Mouse (Mus musculus) urinary bladder, adult 2 months (tissue): ENCODE results near the gene Arhgdia. TPM values are rescaled to one million over a fixed set of nuclear protein-coding genes. Genes with fewer than 3 reads are reported as not detected.

ENCODE experiments used
- DNase-seq: peaks from one replicate; pipeline ENCODE4 v3.0.0; 2022; ENCODE audit warnings: low spot score
- polyA plus RNA-seq: library from polyadenylated mRNA; depleted of rRNA; stranded (reverse); fragments of >200 nt; gene quantifications from 2 replicates; pipeline ENCODE4 v1.2.3, GENCODE M21; 2012; rRNA removed

Gene Arhgdia
- polyA plus RNA-seq: 399 and 409 TPM in 2 replicates

- DNase-seq: peak; percentile 93
Observed at GRCm38 (mm10) chr11:120581490-120582267, at the start of gene Arhgdia. Arhgdia (minus strand) TSS chr11:120581624.

- no peak for DNase-seq
Observed at GRCm38 (mm10) chr11:120630401-120630871, 49.0 kb upstream of the Arhgdia start.

- no peak for DNase-seq
Observed at GRCm38 (mm10) chr11:120629911-120630310, 48.5 kb upstream of the Arhgdia start.

- DNase-seq: no peak
Observed at GRCm38 (mm10) chr11:120629341-120629730, 47.9 kb upstream of the Arhgdia start.

GRCm38 (mm10) chr11:120628601-120629340 is 47.3 kb upstream of the Arhgdia start:
- DNase-seq: no peak

GRCm38 (mm10) chr11:120627468-120628300 is 46.3 kb upstream of the Arhgdia start:
- peak; percentile 20 for DNase-seq

- no peak for DNase-seq
Observed at GRCm38 (mm10) chr11:120626785-120627467, 45.5 kb upstream of the Arhgdia start.

- peak; percentile 19 for DNase-seq
Observed at GRCm38 (mm10) chr11:120625152-120625775, 43.8 kb upstream of the Arhgdia start, which contains the start of gene Sirt7. Sirt7 (minus strand) TSS chr11:120625240.

- peak; percentile 70 for DNase-seq
Observed at GRCm38 (mm10) chr11:120624680-120625111, 43.3 kb upstream of the Arhgdia start.

GRCm38 (mm10) chr11:120623961-120624679 is 42.7 kb upstream of the Arhgdia start:
- DNase-seq: no peak

GRCm38 (mm10) chr11:120622805-120623204 is 41.4 kb upstream of the Arhgdia start:
- DNase-seq: no peak

GRCm38 (mm10) chr11:120620195-120620594 is 38.8 kb upstream of the Arhgdia start:
- peak; percentile 20 for DNase-seq

GRCm38 (mm10) chr11:120618619-120619535 is 37.5 kb upstream of the Arhgdia start:
- DNase-seq: no peak

- peak; percentile 82 for DNase-seq
Observed at GRCm38 (mm10) chr11:120617519-120618112, 36.2 kb upstream of the Arhgdia start, which contains the start of gene Pcyt2. Pcyt2 (minus strand) TSS chr11:120617936.

- peak; percentile 17 for DNase-seq
Observed at GRCm38 (mm10) chr11:120616617-120617294, 35.3 kb upstream of the Arhgdia start.

GRCm38 (mm10) chr11:120615606-120616203 is 34.3 kb upstream of the Arhgdia start:
- DNase-seq: peak; percentile 19

GRCm38 (mm10) chr11:120615167-120615566 is 33.7 kb upstream of the Arhgdia start:
- peak; percentile 20 for DNase-seq
